Mouse (Mus musculus): ENCODE results near the gene Tyw1. TPM values are rescaled to one million over a fixed set of nuclear protein-coding genes. Genes with fewer than 3 reads are reported as not detected.

Tyw1 gene
- polyA plus RNA-seq, 1 experiment from 2014 or later = 13.8 TPM

DNA sequence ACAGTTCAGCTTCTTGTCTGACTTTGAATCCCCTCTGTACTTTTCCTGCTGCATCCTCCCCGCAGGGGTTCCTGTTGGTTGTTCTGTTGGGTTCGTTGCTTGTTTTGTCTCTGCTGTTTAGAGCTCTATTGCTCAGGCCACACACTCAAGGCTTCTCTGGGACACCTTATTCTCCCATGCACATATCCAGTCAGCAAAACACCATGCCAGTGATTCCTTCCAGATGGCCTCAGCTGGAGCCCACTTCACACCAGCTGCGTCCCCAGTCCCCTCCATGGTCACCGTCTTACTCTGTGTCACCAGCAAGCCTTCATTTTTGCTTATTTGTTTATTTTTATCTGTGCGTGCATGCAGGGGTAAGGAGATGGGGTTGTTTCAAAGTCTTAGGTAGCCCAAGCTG is 38.5 kb downstream of the Tyw1 start:
- Histone ChIP-seq H3K4me1 (replicated peaks; ENCODE audit: control insufficient read depth, insufficient read depth) (no peaks in the 10 kb centered on the region), H3K4me3 (ENCODE audit: low read depth, low read length) (no peak overlapping the region), H3K4me2 (replicated peaks; ENCODE audit: low read depth) (no peak overlapping the region), H3K9me3 (ENCODE audit: control insufficient read depth, low read length) (no peaks in the 10 kb centered on the region), H3K27ac (replicated peaks) (no peak overlapping the region), H3K36me3 (ENCODE audit: control insufficient read depth, insufficient read depth, low read length) (peaks cover 3% of the 10 kb centered on the region), H3K9ac (ENCODE audit: low read length) (no peak overlapping the region), H3K27me3 (ENCODE audit: control insufficient read depth, insufficient read depth, low read length) (no peaks in the 10 kb centered on the region)
- no peak for DNase-seq (ENCODE audit: low spot score)
- TF ChIP-seq CTCF (IDR thresholded peaks at IDR 0.05; ENCODE audit: low read depth) (no peak), EP300 (optimal IDR thresholded peaks at IDR 0.05) (no peak)
- WGBS = 73% methylated on average over 5 of the region's 5 CpGs
- no peak for ATAC-seq (ENCODE audit: low FRiP score, low TSS enrichment)

DNA sequence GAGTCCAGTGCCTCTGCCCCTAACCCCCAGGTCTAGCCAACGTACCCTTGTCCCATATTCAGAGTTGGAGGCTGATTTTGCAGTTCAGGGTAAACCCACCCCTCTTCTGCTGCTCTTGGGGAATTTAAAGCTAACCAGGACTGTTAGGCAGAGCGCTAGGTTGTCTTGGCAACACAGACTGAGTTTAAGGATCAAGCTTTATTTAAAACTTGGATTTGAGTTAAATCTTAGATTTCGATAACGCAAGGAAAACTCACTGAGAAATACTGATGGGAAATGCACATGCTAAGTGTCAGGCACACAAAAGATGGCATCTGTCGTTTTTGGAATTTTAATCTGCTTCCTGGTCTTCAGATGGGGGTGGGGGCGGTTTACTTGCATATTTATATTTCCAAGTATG is 39.2 kb downstream of the Tyw1 start:
- no peak overlapping the region for H3K4me3 ChIP-seq (ENCODE audit: low read depth, low read length)
- TF ChIP-seq CTCF (IDR thresholded peaks at IDR 0.05; ENCODE audit: low read depth) (no peak), EP300 (optimal IDR thresholded peaks at IDR 0.05) (no peak)
- no peak overlapping the region for H3K9ac ChIP-seq (ENCODE audit: low read length)
- no peaks in the 10 kb centered on the region for H3K4me1 ChIP-seq (replicated peaks; ENCODE audit: control insufficient read depth, insufficient read depth)
- no peaks in the 10 kb centered on the region for H3K9me3 ChIP-seq (ENCODE audit: control insufficient read depth, low read length)
- H3K36me3 ChIP-seq (ENCODE audit: control insufficient read depth, insufficient read depth, low read length) = peaks cover 3% of the 10 kb centered on the region
- no peak for ATAC-seq (ENCODE audit: low FRiP score, low TSS enrichment)
- no peak for DNase-seq (ENCODE audit: low spot score)
- WGBS = 75% methylated on average over 6 of the region's 6 CpGs
- no peaks in the 10 kb centered on the region for H3K27me3 ChIP-seq (ENCODE audit: control insufficient read depth, insufficient read depth, low read length)
- H3K4me2 ChIP-seq (replicated peaks; ENCODE audit: low read depth) = no peak overlapping the region
- no peak overlapping the region for H3K27ac ChIP-seq (replicated peaks)

DNA sequence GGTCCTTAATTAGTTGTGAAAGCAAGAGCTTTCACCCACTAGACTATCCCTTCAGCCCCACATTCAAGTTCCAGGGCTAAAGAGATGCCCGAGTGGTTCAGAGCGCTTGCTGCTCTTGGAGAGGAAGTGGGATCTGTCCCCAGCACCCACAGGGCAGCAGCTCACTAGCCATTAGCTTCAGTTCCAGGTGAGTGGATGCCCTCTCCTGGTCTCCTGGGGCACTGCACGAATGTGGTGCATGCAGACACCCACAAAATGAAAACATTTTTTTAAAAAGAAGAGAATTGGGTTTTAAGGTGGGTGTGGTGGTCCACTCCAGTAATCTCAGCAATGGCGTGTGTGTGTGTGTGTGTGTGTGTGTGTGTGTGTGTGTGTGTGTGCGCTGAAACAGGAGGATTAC is 40.7 kb downstream of the Tyw1 start:
- WGBS = 83% methylated on average over 5 of the region's 5 CpGs
- no peak for ATAC-seq (ENCODE audit: low FRiP score, low TSS enrichment)
- no peaks in the 10 kb centered on the region for H3K4me1 ChIP-seq (replicated peaks; ENCODE audit: control insufficient read depth, insufficient read depth)
- no peak overlapping the region for H3K9ac ChIP-seq (ENCODE audit: low read length)
- TF ChIP-seq CTCF (IDR thresholded peaks at IDR 0.05; ENCODE audit: low read depth) (peak; percentile 37), EP300 (optimal IDR thresholded peaks at IDR 0.05) (no peak)
- H3K9me3 ChIP-seq (ENCODE audit: control insufficient read depth, low read length) = no peaks in the 10 kb centered on the region
- no peak overlapping the region for H3K27ac ChIP-seq (replicated peaks)
- no peak for DNase-seq (ENCODE audit: low spot score)
- peaks cover 3% of the 10 kb centered on the region for H3K36me3 ChIP-seq (ENCODE audit: control insufficient read depth, insufficient read depth, low read length)
- no peak overlapping the region for H3K4me3 ChIP-seq (ENCODE audit: low read depth, low read length)
- H3K4me2 ChIP-seq (replicated peaks; ENCODE audit: low read depth) = no peak overlapping the region
- no peaks in the 10 kb centered on the region for H3K27me3 ChIP-seq (ENCODE audit: control insufficient read depth, insufficient read depth, low read length)

DNA sequence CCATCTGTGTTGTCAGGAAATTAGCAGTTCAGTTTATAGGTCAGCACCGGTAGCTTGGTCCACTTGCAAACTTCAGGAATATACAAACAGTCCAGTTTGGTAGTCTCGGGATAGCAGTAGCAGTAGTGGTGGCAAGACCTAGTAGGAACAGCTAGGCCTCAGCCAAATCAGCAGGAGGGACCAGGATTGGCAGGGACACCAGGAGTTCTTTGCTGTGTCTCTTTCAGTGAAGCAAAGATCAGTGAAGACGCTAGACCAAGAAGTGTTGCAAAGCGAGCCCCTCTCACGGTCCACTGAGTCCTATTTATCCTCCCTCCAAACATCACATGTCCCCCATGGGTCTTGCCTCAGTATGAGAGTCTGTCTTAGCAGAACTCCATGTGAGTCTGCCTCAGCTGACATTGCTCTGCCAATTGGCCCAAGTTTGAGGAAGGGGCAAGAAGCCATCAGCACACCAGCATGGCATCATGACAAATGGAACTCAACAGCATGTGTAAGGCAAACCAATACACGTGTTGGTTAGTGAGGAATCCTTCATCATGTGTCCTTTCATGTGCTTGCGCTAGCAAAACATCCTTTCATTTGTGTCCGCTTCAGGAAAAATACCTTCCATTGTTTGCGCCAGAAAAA is 43.5 kb downstream of the Tyw1 start:
- 94% methylated on average over 9 of the region's 9 CpGs for WGBS
- Histone ChIP-seq H3K27ac (replicated peaks) (no peak overlapping the region), H3K9me3 (ENCODE audit: control insufficient read depth, low read length) (no peaks in the 10 kb centered on the region), H3K4me3 (ENCODE audit: low read depth, low read length) (no peak overlapping the region), H3K4me2 (replicated peaks; ENCODE audit: low read depth) (no peak overlapping the region), H3K36me3 (ENCODE audit: control insufficient read depth, insufficient read depth, low read length) (no peaks in the 10 kb centered on the region; the same call in none of the 2 replicates), H3K27me3 (ENCODE audit: control insufficient read depth, insufficient read depth, low read length) (no peaks in the 10 kb centered on the region), H3K4me1 (replicated peaks; ENCODE audit: control insufficient read depth, insufficient read depth) (no peaks in the 10 kb centered on the region), H3K9ac (ENCODE audit: low read length) (no peak overlapping the region)
- ATAC-seq (ENCODE audit: low FRiP score, low TSS enrichment) = no peak
- no peak for DNase-seq (ENCODE audit: low spot score)
- TF ChIP-seq CTCF (IDR thresholded peaks at IDR 0.05; ENCODE audit: low read depth) (no peak), EP300 (optimal IDR thresholded peaks at IDR 0.05) (no peak)

DNA sequence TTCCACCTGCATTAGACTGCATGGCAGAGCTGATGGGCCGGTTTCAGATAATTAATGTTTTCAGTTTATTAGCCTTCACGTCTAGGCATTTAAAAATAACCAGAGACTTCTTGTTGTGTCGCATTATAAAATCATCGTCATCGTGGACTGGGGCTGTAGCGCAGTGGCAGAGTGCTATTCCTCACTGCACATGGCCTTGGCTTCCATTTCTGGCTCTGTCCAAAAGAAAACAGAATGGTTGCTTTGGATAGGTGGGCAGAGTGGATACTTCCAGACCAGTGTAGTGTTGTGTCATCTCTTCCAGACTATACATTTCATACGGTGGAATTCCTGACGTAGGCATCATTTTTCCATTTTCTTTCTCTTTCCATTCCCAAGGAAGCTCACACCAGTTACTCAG is 44.1 kb downstream of the Tyw1 start:
- H3K4me3 ChIP-seq (ENCODE audit: low read depth, low read length) = no peak overlapping the region
- ATAC-seq (ENCODE audit: low FRiP score, low TSS enrichment) (no peak), DNase-seq (ENCODE audit: low spot score) (no peak)
- no peaks in the 10 kb centered on the region for H3K9me3 ChIP-seq (ENCODE audit: control insufficient read depth, low read length)
- no peak for TF ChIP-seq EP300 (optimal IDR thresholded peaks at IDR 0.05)
- TF ChIP-seq CTCF (IDR thresholded peaks at IDR 0.05; ENCODE audit: low read depth) = no peak
- H3K27me3 ChIP-seq (ENCODE audit: control insufficient read depth, insufficient read depth, low read length) = no peaks in the 10 kb centered on the region
- no peak overlapping the region for H3K4me2 ChIP-seq (replicated peaks; ENCODE audit: low read depth)
- H3K27ac ChIP-seq (replicated peaks) = no peak overlapping the region
- H3K36me3 ChIP-seq (ENCODE audit: control insufficient read depth, insufficient read depth, low read length) = no peaks in the 10 kb centered on the region; the same call in none of the 2 replicates
- no peaks in the 10 kb centered on the region for H3K4me1 ChIP-seq (replicated peaks; ENCODE audit: control insufficient read depth, insufficient read depth)
- 93% methylated on average over 8 of the region's 8 CpGs for WGBS
- no peak overlapping the region for H3K9ac ChIP-seq (ENCODE audit: low read length)

DNA sequence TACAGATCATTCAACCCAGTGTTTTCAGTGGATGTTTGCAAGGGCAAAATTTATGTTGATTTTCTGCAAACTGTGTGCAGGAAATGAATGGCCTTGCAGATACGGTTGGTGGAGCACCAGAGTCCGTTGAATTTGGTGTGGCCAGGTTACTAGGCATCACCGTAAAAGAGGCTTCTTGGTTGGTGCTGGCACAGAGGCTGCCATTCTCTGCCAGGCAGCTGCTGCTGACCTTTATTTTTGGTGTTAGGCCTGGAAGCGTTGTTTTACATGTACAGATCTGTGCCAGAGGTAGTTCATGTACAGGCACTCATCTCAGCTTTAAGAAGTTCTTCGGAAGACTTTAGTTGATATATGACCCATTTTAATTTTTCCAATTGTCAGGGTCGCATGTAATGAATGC is 48.2 kb downstream of the Tyw1 start:
- no peaks in the 10 kb centered on the region; the same call in 1 of the 2 replicates for H3K36me3 ChIP-seq (ENCODE audit: control insufficient read depth, insufficient read depth, low read length)
- H3K4me3 ChIP-seq (ENCODE audit: low read depth, low read length) = no peak overlapping the region
- no peak for DNase-seq (ENCODE audit: low spot score)
- H3K9ac ChIP-seq (ENCODE audit: low read length) = no peak overlapping the region
- TF ChIP-seq CTCF (IDR thresholded peaks at IDR 0.05; ENCODE audit: low read depth) = no peak
- no peak for TF ChIP-seq EP300 (optimal IDR thresholded peaks at IDR 0.05)
- no peaks in the 10 kb centered on the region for H3K9me3 ChIP-seq (ENCODE audit: control insufficient read depth, low read length)
- no peak for ATAC-seq (ENCODE audit: low FRiP score, low TSS enrichment)
- no peak overlapping the region for H3K4me2 ChIP-seq (replicated peaks; ENCODE audit: low read depth)
- H3K27me3 ChIP-seq (ENCODE audit: control insufficient read depth, insufficient read depth, low read length) = no peaks in the 10 kb centered on the region
- WGBS = 76% methylated on average over 6 of the region's 6 CpGs
- H3K27ac ChIP-seq (replicated peaks) = no peak overlapping the region
- H3K4me1 ChIP-seq (replicated peaks; ENCODE audit: control insufficient read depth, insufficient read depth) = no peaks in the 10 kb centered on the region

Data from stomach, postnatal 0 days (tissue).